Mouse (Mus musculus) forebrain, embryonic 13.5 days (tissue): ENCODE results near the gene Car10. TPM values are rescaled to one million over a fixed set of nuclear protein-coding genes. Genes with fewer than 3 reads are reported as not detected.
A peak's percentile ranks its signal among the peaks of the same experiment; 100 is the strongest.

Experiments used
- ATAC-seq: fragments of 200-750 bp; cut with Nextera tagmentation; 2 replicates; pipeline ENCODE4 v1.8.0; 2017
- H3K27ac ChIP-seq: fragments of 300-500 bp; sonication (generic); 2 replicates; pipeline ENCODE4 v1.5.1; 2015; ENCODE audit warnings: inconsistent platforms, mild to moderate bottlenecking, moderate library complexity
- H3K27me3 ChIP-seq: fragments of 300-500 bp; sonication (generic); 2 replicates; pipeline ENCODE4 v1.6.1; 2015; ENCODE audit warnings: mild to moderate bottlenecking, inconsistent platforms
- H3K36me3 ChIP-seq: fragments of 300-500 bp; sonication (generic); 2 replicates; pipeline ENCODE4 v1.6.1; 2015; ENCODE audit warnings: mild to moderate bottlenecking, inconsistent platforms; ENCODE audit not compliant: poor library complexity, severe bottlenecking
- H3K4me1 ChIP-seq: fragments of 300-500 bp; sonication (generic); 2 replicates; pipeline ENCODE4 v1.6.1; 2015; ENCODE audit warnings: inconsistent platforms
- H3K4me2 ChIP-seq: fragments of 300-500 bp; sonication (generic); 2 replicates; pipeline ENCODE4 v1.6.1; 2015; ENCODE audit warnings: inconsistent platforms, mild to moderate bottlenecking, moderate library complexity
- H3K4me3 ChIP-seq: fragments of 300-500 bp; sonication (generic); 2 replicates; pipeline ENCODE4 v1.5.1; 2015; ENCODE audit warnings: mild to moderate bottlenecking, inconsistent platforms
- H3K9ac ChIP-seq: fragments of 300-500 bp; sonication (generic); 2 replicates; pipeline ENCODE4 v1.6.1; 2015; ENCODE audit warnings: mild to moderate bottlenecking, inconsistent platforms
- H3K9me3 ChIP-seq: fragments of 300-500 bp; sonication (generic); replicated peaks from 2 replicates; pipeline ENCODE4 v1.6.1; 2016; ENCODE audit warnings: inconsistent platforms
- WGBS: fragments of 180-500 bp; shearing (Covaris S2); methylation state at CpG from one replicate; pipeline ENCODE4 v1.1.7; 2015; 5-methylcytosine and 5-hydroxymethylcytosine counted together
- polyA plus RNA-seq: library from polyadenylated mRNA; unstranded; fragments of >200 nt; fragmentation: Nextera tagmentation; extraction: Ambion mirVana; gene quantifications from 2 replicates; pipeline ENCODE4 v1.2.1, GENCODE M21; 2015

Car10 gene
- polyA plus RNA-seq, 1 experiment from 2014 or later = 4.1 TPM

DNA sequence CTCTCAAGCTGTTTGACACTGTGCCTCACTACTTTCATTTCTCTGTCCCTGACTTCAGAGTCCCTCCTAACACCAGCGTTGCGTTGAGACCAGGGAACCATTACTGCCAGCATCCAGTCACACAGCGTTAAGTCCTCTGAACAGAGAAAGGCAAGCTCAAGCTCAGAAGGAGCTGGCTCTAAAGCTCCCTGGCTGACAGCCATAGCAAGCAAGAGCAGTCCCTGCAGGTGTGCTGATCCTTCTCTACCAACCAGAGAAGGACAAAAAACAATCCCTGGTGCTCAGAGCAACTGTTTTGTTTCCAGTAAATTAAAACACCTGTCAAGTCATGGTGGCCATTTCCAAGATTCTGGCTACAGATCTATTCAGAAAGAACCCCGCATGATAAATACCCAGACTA is 514.2 kb downstream of the Car10 start:
- H3K4me2 ChIP-seq = no peak overlapping the region
- no peaks in the 10 kb centered on the region for H3K9me3 ChIP-seq
- no peak overlapping the region for H3K9ac ChIP-seq
- no peaks in the 10 kb centered on the region for H3K36me3 ChIP-seq
- H3K27me3 ChIP-seq = no peaks in the 10 kb centered on the region
- H3K27ac ChIP-seq = no peak overlapping the region
- H3K4me3 ChIP-seq = no peak overlapping the region
- no peaks in the 10 kb centered on the region for H3K4me1 ChIP-seq
- 85% methylated on average over 4 of the region's 4 CpGs for WGBS
- ATAC-seq = no peak

DNA sequence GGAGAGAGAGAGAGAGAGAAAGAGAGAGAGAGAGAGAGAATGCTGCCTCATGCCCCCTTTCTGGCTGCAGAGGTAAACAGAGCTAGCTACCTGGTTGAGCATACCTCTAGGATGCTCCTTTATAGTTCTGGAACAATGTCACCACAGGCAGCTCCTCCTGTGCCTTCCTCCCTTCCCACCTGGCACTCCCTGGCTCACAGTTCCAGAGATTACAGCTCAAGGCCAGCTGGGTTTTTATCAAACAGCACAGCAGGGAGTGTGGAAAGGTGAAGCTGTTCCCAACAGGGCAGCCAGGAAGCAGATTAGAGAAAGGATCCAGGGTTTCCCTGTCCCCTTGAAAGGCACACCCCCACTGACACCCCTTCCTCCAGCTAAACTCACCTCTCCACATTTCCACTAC is 517.0 kb downstream of the Car10 start:
- ATAC-seq = no peak
- H3K9ac ChIP-seq = no peak overlapping the region
- no peaks in the 10 kb centered on the region for H3K27me3 ChIP-seq

DNA sequence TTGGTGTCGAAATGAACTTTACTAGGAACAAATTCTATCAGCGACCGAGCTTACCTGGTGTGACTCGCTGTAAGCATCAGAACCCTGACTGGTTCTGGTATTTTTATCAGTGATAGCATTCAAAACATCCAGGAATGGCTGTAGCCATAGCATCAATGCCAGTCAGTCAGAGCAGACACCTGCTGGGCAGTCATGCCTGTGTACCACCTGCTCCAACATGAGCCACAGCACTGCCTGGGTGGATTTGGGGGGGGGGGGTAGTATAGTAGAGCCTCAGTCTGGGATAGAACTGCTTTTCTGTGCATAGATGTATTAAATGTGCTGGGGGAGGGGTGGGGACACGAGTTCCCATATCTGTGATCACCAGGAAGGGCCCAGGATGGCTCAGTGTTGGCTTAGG is 525.8 kb downstream of the Car10 start:
- Histone ChIP-seq H3K4me2 (no peak overlapping the region), H3K4me1 (no peaks in the 10 kb centered on the region), H3K4me3 (no peak overlapping the region), H3K27ac (no peak overlapping the region), H3K9me3 (no peaks in the 10 kb centered on the region), H3K9ac (no peak overlapping the region), H3K36me3 (no peaks in the 10 kb centered on the region), H3K27me3 (no peaks in the 10 kb centered on the region)
- no peak for ATAC-seq
- WGBS = 84% methylated on average over 5 of the region's 5 CpGs

More for the DNA sequence above, 517.0 kb downstream of the Car10 start:
- H3K4me1 ChIP-seq = no peaks in the 10 kb centered on the region
- H3K36me3 ChIP-seq = no peaks in the 10 kb centered on the region
- no peak overlapping the region for H3K4me3 ChIP-seq
- no peak overlapping the region for H3K4me2 ChIP-seq
- no peaks in the 10 kb centered on the region for H3K9me3 ChIP-seq
- no peak overlapping the region for H3K27ac ChIP-seq

DNA sequence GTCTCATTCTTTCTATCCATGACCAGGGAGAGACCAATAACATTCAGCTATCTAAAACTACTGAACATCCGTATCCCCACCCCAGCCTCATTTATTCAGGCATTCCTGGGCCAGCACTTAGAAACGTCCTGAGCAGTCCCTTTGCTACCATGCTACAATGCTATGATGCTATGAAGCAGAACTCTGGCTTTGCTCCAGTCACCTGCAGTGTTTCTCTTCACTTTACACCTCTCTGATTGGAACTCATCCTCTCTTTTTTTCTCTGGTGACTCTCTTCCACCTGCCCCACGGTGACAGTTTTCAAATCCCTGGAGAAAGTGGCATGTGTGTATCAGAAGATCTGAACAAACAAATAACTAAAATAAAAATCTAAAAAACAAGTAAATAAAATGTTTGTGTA is 541.6 kb downstream of the Car10 start:
- Histone ChIP-seq H3K4me2 (no peak overlapping the region), H3K4me3 (no peak overlapping the region), H3K27me3 (no peaks in the 10 kb centered on the region), H3K36me3 (no peaks in the 10 kb centered on the region), H3K4me1 (0 out of 2 replicates have a peak, but pooled peaks cover 7% of the 10 kb centered on the region), H3K27ac (no peak overlapping the region), H3K9ac (no peak overlapping the region), H3K9me3 (no peaks in the 10 kb centered on the region)
- WGBS = 69% methylated on average over 3 of the region's 3 CpGs
- no peak for ATAC-seq

DNA sequence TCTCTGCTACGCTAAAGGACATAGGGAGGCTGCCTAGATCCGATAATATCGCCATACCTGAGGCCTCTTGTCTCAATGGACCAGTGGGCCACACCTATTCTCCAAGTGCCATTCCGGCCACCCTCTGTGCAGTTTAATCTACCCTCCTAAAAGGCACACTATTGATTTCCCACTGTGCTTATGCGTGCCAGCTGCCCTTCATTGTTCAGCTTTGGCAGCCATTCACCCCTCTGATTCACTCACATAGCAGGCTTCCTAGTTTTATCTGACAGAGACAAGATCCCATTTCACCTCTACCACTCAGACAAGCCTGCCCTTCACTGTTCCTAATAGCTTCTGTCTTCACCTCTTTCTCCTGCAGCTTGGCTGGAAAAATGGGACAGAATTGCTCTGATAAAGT is 543.1 kb downstream of the Car10 start:
- peak; percentile 41; the same call in 1 of the 2 replicates for ATAC-seq
- WGBS = 28% methylated on average over 5 of the region's 5 CpGs
- Histone ChIP-seq H3K27me3 (no peaks in the 10 kb centered on the region), H3K9me3 (no peaks in the 10 kb centered on the region), H3K4me1 (0 out of 2 replicates have a peak, but pooled peaks cover 7% of the 10 kb centered on the region), H3K36me3 (no peaks in the 10 kb centered on the region), H3K9ac (no peak overlapping the region), H3K4me3 (no peak overlapping the region), H3K4me2 (no peak overlapping the region), H3K27ac (no peak overlapping the region)

DNA sequence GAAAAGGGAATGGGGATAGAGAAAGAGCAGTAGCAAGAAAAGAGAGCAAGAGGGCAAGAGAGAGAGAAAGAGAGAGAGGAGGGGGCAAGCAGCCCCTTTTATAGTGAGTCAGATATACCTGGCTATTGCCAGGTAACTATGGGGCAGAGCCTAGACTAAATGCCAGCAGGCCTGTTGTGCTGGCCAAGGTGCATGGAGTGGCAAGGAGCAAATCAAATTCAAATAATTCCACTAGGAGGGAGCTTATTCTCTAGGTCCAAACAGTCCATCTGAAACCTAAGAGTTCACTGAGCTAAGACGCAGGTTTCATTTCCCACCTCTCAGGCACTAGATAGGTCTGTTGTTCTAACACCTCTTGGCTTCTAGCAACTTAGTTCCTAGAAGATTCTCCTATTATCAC is 544.5 kb downstream of the Car10 start:
- Histone ChIP-seq H3K4me3 (no peak overlapping the region), H3K36me3 (no peaks in the 10 kb centered on the region), H3K27ac (no peak overlapping the region), H3K9ac (no peak overlapping the region), H3K27me3 (no peaks in the 10 kb centered on the region), H3K4me2 (no peak overlapping the region), H3K9me3 (no peaks in the 10 kb centered on the region), H3K4me1 (0 out of 2 replicates have a peak, but pooled peaks cover 7% of the 10 kb centered on the region)
- 97% methylated on average over 1 of the region's 1 CpGs for WGBS
- ATAC-seq = no peak

DNA sequence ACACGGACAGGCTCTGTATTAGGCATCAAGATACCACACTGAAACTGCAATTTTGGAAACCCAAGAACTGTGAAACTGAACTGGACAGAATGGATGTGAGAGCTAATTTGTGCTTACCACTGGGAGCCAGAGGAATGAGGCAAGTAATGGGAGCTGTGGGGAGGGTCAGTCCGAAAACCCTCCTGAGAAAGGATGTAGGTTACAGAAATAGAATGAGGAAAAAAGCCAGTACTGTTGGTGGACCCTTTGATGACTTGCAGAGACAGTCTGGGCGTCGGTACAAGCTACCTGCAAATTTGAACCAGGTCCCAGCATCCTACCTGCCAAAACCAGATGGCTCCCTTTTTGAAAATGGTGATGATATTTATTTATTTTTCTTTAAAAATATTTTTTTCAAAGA is 545.2 kb downstream of the Car10 start:
- Histone ChIP-seq H3K4me2 (no peak overlapping the region), H3K9me3 (no peaks in the 10 kb centered on the region), H3K27ac (no peak overlapping the region), H3K9ac (no peak overlapping the region), H3K36me3 (no peaks in the 10 kb centered on the region), H3K4me1 (0 out of 2 replicates have a peak, but pooled peaks cover 7% of the 10 kb centered on the region), H3K4me3 (no peak overlapping the region), H3K27me3 (no peaks in the 10 kb centered on the region)
- ATAC-seq = no peak
- 82% methylated on average over 4 of the region's 4 CpGs for WGBS

DNA sequence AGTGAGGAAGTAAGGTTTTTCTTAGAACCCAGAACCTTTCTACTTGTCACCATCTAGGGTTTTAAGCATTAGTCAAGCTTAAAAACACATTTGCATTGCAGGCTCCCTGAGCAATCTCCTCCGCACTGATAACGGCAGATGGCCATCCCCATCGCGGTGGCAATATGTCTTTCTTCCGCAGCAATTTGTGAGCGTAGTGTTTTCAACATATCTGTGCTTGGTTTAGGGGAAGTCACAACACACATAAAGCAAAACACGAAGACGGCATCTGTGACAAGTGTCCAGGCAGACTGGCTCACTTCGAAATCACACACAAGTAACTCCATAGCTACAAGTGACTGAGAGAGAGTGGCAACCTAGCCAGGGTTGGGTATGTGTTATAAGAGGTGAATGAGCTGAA is 545.6 kb downstream of the Car10 start:
- no peak for ATAC-seq
- Histone ChIP-seq H3K4me1 (0 out of 2 replicates have a peak, but pooled peaks cover 7% of the 10 kb centered on the region), H3K27me3 (no peaks in the 10 kb centered on the region), H3K27ac (no peak overlapping the region), H3K4me2 (no peak overlapping the region), H3K9me3 (no peaks in the 10 kb centered on the region), H3K4me3 (no peak overlapping the region), H3K36me3 (no peaks in the 10 kb centered on the region), H3K9ac (no peak overlapping the region)
- WGBS = 93% methylated on average over 9 of the region's 9 CpGs

DNA sequence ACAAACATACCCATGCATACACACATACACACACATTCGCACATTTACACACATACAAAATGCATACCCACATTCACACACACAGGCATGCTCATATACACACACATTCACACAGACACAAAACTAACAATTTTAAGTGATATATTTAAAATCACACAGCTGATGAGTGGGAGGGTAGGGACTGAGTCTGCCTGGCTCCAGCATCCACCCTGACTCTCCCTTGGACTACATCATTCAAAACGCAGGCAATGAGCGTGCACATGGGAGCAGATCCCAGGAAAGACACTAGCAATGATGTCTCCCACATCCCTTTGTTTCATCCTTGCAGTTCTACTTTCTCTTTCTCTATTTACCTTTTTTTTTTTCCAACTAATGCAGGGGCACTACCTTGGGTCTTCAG is 548.4 kb downstream of the Car10 start:
- Histone ChIP-seq H3K36me3 (no peaks in the 10 kb centered on the region), H3K4me3 (no peak overlapping the region), H3K9ac (no peak overlapping the region), H3K27ac (no peak overlapping the region), H3K9me3 (no peaks in the 10 kb centered on the region), H3K27me3 (no peaks in the 10 kb centered on the region), H3K4me1 (0 out of 2 replicates have a peak, but pooled peaks cover 2% of the 10 kb centered on the region), H3K4me2 (no peak overlapping the region)
- 96% methylated on average over 3 of the region's 3 CpGs for WGBS
- no peak for ATAC-seq
